Mouse (Mus musculus): Measurements from ENCODE around the gene Etv6.

Etv6 gene

GRCm38 (mm10) chr6:134207391-134208179 is 172.1 kb downstream of the Etv6 start:
- no peak for DNase-seq (ENCODE audit: low spot score in 2 of 2)

DNA sequence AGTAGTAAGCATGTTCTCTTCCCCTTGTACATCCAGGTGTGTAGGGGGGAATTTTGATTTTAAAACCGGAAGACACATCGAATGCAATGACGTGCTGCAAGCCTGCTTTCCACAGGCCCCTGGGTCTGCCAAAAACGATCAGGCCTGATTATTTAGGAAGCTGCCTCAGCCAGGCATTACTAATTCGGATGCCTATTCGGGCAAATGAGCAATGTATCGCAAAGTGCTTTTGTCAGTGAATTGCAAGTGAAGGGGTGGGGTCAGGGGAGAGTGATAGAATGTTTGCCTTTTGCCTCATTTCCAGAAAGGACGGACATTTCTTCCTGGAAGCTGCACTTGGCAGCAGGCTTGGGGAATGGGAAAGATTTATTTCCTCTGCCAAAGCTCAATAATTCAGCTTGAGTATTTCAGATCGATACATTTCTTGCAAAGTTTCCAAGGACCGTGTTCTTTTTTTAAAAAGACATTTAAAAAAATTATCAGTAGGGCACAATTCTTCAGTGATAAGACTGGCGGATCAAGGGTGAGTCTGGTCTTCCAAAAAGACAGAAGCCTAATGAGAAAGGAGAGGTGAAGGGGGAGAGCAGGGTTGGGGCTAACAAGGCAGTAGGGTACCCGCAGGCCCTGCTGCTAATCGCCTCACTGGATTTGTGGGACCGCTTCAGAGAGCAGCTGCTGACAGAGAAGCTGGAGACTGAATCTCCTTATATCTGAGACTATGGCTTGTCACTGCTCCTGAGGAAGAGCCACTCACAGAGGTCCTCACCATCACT is 172.9 kb downstream of the Etv6 start:
- DNase-seq (ENCODE audit: low spot score in 2 of 2), result no peak

- DNase-seq (ENCODE audit: low spot score in 2 of 2), result no peak
Measured at GRCm38 (mm10) chr6:134210675-134211457, 175.4 kb downstream of the Etv6 start.

DNA sequence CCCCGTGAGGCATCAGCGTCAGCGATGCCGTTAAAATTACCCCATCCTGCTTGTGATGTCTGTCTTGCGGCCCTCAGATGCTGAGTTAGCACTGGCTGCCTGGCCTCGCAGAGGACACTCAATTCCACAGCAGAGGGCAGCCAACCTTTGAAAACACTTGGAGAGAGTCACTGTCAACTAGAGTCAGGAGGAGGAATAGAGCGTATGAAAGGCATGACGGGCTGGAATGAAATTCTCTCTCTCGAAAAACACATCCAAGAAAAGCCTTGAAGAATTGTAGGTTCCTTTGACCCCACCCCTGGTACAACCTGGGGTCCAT is 175.9 kb downstream of the Etv6 start:
- no peak for DNase-seq (ENCODE audit: low spot score in 2 of 2)

- peak in 1 of 2 experiments; percentile 48 for DNase-seq (ENCODE audit: low spot score in 2 of 2)
Measured at GRCm38 (mm10) chr6:134217747-134218146, 182.2 kb downstream of the Etv6 start.

DNA sequence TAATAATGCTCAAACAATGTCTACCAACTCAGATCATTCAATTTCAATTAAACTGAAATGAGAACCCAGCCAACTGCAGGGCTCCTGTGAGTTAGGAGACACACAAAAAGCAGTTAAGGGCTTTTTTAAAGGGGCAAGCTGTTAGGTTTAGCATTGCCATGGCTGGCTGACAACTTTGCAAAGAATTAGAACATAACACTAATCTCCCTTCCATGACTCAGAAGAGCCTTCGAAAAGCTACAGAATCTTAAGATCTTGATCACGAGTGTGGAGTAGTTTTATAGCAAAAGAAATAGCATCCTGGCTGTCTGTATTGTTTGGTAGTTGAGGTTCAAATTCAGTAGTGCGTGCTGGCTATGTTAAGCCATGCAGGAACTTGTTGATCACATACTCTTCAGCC is 182.9 kb downstream of the Etv6 start:
- DNase-seq (ENCODE audit: low spot score in 2 of 2), result no peak

GRCm38 (mm10) chr6:134219358-134219757 is 183.9 kb downstream of the Etv6 start:
- DNase-seq (ENCODE audit: low spot score in 2 of 2), result peak in 1 of 2 experiments; percentile 41

GRCm38 (mm10) chr6:134220209-134220777 is 184.8 kb downstream of the Etv6 start:
- no peak for DNase-seq (ENCODE audit: low spot score in 2 of 2)

DNA sequence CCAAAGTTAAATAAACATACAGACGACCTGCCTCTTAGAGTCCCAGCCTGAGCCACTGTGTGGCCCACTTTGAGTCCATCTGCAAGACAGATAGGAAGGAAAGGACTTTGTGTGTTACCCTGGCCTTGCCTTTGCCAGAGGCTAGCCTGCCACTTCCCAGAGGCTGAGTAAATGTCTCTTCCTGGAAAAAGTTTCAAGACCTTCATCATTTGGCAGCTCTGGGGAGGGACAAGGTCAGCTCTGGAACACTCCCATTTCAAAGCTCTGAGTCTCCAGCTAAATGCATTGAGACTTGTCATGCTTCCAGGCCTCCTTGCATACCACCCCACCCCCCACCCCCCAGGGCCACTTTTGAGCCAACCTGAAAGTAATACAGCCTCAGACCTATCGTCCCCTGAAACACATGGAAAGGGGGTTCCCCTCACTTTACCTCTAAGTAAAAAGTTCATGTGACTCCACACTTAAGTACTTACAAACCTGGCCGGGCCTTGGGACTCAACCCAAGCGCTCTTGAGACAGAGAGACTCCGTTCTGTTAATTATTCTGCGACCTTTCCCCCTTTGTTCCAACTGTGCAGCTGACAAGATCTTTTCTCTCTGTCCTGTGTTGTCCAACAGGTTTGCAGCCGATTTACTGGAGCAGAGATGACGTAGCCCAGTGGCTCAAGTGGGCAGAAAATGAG is 186.9 kb downstream of the Etv6 start:
- peak in 1 of 2 experiments; percentile 22 for DNase-seq (ENCODE audit: low spot score in 2 of 2)

DNA sequence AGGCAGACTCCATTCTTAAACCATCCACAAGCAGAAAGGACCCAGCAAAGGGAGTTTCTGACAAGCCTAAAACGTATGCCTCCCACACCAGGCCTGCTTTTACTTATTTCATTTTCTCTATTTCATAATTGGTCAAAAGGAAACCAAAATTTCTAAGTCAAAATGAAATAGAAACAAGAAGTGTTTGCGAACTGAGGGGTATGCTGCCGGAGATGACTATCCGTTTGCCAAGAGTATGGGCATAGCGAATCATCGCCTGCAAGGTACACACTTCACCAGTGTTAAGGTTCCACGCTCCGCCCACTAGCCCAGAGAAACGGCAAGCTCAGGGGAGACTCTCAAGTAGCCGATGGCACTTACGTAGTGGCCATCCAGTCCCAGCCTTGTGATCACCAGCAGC is 190.1 kb downstream of the Etv6 start:
- DNase-seq (ENCODE audit: low spot score in 2 of 2), result no peak

GRCm38 (mm10) chr6:134226349-134227169 is 191.1 kb downstream of the Etv6 start:
- no peak for DNase-seq (ENCODE audit: low spot score in 2 of 2)

DNA sequence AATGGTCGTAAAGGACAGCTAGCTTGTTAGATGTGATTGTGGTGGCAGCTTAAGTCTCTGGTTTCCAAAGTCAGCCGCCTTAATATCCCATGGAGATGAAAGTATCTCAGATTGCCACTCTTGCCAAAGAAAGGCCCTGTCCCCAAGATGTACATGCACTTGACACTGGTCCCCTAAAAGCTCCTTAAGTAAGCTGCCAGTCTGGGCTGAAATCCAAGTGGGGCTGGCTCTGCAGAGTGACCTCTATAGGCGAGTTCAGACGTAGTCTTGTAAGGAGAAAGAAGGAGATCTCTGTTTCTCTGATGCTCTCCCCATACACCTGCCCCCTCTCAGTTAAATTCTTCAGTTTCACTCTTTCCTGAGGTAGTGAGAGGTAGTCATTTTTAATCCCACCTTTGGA is 200.8 kb downstream of the Etv6 start:
- no peak for DNase-seq (ENCODE audit: low spot score in 2 of 2)

GRCm38 (mm10) chr6:134238455-134238854 is 203.0 kb downstream of the Etv6 start:
- DNase-seq (ENCODE audit: low spot score in 2 of 2), result no peak

DNA sequence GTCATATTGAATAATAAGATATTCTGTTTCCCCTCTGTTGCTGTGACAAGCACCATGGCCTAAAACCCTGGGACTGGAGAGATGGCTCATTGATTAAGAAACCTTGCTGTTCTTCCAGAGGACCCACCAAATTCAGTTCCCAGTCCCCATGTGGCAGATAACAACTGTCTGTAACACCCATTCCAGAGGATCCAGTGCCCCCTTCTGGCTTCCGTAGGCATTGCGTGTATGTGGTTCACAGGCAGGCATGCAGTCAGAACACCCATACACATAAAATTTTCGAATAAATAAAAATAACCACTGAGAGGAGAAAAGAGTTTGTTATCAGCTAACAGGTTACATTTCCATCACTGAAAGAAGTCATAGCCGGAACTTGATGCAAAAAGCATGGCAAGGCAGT is 205.5 kb downstream of the Etv6 start:
- DNase-seq (ENCODE audit: low spot score in 2 of 2), result no peak

DNA sequence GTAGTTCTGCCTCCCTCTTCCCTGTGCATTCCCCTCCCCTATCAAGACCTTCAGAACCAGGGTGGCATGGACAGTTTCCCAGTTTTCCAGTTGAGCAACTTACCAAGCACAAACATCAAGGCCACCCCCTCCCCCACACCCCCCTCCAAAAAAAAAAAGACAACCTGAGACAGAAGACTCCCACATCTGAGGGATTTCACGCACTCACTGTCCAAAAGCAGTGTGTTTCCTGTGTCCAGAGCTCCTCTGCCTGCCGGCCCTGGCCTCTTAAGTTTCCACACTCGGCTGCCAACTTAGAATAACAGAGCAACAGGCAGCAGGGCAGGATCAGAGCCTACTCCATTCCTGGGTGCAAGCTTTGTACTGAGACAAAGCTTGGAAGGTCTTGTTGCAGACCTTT is 207.6 kb downstream of the Etv6 start:
- no peak for DNase-seq (ENCODE audit: low spot score in 2 of 2)

DNA sequence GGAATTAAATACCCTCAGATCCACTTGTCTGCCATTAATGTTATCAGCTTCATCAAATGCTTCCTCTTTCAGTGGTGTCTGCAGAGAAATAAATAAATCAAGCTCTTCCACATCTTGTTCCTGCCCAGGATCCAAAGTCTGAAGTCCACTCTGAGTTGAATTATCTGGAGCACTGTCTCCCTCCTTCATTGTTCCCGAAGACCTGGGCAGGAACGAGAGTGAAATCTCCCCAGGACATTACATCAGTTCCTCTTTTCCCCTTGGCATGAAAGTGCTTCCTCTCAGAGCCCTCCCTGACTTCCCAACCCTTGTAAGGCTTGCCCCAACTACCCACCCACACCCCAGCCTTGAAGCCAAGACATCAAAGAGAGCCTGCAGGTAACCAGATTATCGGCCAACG is 208.0 kb downstream of the Etv6 start:
- no peak for DNase-seq (ENCODE audit: low spot score in 2 of 2)

- no peak for DNase-seq (ENCODE audit: low spot score in 2 of 2)
Measured at GRCm38 (mm10) chr6:134244071-134244470, 208.6 kb downstream of the Etv6 start.

GRCm38 (mm10) chr6:134246109-134246508 is 210.6 kb downstream of the Etv6 start:
- DNase-seq (ENCODE audit: low spot score in 2 of 2), result no peak

DNA sequence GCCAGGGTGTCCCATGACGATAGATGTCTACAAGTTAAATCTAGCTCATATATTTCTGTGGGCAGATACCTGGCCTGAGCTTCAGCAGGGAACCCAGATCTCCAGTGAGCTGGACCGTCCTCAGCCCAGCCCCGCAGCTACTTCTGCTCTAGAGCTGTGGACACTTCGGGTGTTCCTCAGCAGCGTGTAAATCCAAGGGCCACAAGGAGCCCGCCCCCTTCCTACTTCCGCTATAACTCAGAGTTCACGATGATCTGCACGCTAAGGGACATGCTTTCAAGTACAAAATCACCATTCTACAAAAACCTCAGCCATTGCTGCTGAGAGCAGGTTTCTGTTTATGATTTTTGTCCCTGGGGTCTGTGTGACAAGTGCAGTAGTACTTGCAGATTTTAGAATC is 211.8 kb downstream of the Etv6 start:
- no peak for DNase-seq (ENCODE audit: low spot score in 2 of 2)

- DNase-seq (ENCODE audit: low spot score in 2 of 2), result no peak
Measured at GRCm38 (mm10) chr6:134248720-134249119, 213.2 kb downstream of the Etv6 start.

GRCm38 (mm10) chr6:134250764-134251163 is 215.3 kb downstream of the Etv6 start:
- no peak for DNase-seq (ENCODE audit: low spot score in 2 of 2)
